Mouse (Mus musculus) left cerebral cortex, postnatal 25 days (tissue): ENCODE results near the gene Enkd1. TPM values are rescaled to one million over a fixed set of nuclear protein-coding genes. Genes with fewer than 3 reads are reported as not detected.

Experiments
- DNase-seq, 2 experiments: peaks; one replicate each; pipeline ENCODE4 v3.0.0; 2022; ENCODE audit warnings: low spot score in 2 of 2, mixed read lengths in 1 of 2
- intact Hi-C: fragments of 180-260 bp; cut with DNase I; formaldehyde crosslinking; loops from one replicate; pipeline ENCODE4 v1.15.1; 2025
- total RNA-seq, 2 experiments: library from RNA; stranded (reverse); gene quantifications; 2 replicates each; pipeline ENCODE4 v1.2.3; 2021

The Enkd1 gene
- 1 to 10 TPM; 8.7 to 9.8 TPM for total RNA-seq

DNA sequence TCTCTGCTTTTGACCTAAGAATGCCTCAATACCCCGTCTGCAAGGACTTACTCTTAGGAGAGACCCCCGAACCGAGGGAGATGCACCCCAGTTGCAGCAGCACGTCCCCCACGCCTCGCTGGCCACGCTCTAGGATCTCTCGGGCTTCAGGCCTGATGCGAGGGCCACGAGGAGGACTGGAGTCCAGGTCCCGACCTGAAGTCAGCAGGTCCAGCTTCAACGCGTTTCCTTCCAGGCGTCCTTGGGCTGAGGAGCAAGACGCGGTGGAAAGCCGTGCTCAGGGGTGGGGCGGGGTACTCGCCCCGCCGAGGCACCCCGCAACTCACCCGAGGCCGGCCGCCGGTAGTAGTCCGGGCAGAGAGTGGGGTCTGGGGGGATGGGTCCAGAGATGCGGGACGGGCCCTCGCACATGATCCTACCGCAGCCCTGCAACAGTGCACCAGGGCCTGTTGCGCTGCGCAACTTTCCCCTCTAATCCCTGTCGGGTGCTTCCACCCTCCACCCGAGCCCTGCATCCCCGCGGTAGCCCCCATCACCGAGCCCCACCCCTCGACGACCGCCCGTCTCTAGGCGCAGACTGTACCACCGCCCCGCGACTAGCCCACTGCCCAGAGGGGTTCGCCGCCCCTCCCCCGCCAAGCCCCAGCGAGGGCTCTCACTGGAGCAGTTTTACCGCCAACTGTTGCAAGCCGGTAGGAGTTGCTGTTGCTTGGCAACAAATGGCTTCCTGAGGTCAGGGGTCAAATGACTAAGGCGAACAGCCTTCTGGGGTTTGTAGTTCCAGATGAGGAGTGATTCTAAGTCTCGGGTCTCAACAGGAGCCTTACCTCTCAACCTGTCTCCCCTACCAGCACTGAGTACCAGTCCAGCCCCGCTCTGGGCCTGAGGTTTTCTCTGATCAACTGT is at the start of gene Enkd1, which contains the start of gene 4933405L10Rik:
Gene Enkd1, minus strand, starts transcription at position 713 of the 906 bp plus-strand sequence.
Gene 4933405L10Rik, plus strand, starts transcription at position 158 of the 906 bp plus-strand sequence.
- intact Hi-C loops: no loop called here
- DNase-seq: peak; percentile 90 to 95

DNA sequence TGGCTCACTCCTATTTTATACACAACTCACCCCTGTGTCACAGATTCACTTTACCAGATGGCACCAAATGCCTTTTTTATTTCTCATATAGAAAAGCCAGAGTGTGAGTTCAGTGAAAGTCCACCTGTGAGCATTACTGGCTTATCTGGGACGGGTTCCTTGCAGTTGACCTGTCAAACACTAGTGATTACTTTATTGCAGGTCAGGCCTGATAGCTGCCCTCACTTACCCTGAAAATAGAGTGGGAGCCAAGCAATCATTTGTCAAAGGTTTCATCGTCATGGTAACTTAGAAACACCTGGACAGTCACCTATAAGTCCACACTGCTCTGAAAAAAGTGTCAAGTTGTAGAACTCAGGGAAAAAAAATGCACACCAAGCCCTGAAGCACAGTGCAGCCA is 46.7 kb upstream of the Enkd1 start:
- intact Hi-C loops: no loop called here

DNA sequence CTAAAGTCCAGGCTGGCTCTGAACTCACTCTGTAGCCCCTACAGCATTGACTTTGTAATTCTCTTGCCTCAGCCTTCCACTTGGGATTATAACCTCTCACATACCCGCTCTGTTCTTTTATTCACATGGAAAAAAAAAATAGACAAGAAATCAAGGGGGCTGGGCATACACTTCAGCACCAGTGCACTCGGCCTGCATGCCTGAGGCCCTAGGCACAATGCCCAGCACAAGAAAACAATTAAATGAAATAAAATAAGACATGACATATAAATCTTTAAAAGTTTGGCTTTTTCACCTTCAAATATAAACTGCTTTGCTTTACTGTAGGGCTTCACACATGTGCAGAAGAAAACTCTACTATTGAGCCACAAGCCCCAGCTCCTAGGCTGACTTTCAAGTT is 45.9 kb upstream of the Enkd1 start:
- intact Hi-C loops: no loop called here
- DNase-seq: no peak

More for the DNA sequence above, 46.7 kb upstream of the Enkd1 start:
- no peak for DNase-seq

DNA sequence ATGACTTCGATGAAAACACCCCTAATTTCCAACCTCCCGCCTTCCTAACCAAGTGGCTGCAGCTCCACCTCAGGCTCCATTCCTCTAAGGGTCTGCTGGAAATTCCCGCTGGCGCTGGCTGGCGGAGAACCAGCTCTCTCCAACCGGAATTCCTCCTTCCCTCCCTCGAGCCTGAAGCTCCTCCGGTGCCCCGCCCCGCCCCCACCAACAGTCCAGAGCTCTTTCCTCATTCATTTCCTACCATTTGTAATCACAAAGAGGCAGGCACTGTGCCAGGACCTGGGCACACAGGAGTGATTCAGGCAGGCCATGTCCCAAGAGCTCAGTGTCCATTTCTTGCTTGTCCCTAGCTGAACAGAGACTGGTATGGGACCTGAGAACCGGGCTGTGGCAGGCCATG is 42.6 kb upstream of the Enkd1 start:
- peak; percentile 24 for DNase-seq
- intact Hi-C loops: no loop called here

DNA sequence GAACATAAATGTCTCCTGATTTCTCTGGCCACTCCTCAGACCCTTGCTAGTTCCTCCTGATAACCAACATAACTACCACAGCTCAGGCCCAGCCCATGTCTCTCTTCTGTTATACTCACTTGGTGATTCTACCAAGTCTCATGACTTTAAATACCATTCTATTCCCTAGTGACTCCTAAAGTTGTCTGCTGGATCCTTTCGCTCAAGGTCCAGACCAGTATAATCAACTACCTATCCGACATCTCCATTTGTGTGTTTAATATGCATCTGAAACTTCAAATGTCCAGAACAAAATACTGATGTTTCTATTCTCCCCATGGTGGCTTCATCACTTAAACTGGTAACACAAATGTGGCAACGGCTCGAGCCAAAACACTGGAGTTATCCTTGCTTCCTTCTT is 35.3 kb upstream of the Enkd1 start:
- intact Hi-C loops: no loop called here

DNA sequence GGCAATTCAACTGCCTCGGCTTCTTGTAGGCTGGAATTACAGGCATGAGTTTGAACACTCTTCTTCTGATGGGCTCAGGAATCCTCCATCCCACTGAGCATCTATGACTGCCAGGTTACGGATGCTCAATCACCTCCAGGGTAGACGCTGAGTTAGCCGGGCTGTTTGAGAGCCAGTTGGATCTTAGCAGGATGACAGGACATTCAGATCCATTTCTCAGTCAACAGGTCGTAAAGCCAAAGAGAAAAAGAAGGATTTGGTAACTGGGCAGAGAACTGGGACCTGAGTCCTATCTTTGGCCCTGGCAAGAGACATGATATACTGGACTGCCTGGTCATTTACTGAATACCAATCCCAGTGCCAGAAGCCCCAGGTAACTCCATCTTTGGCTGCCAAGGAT is 31.2 kb upstream of the Enkd1 start:
- intact Hi-C loops: no loop called here
- DNase-seq: no peak

More for the DNA sequence above, 35.3 kb upstream of the Enkd1 start:
- no peak for DNase-seq

DNA sequence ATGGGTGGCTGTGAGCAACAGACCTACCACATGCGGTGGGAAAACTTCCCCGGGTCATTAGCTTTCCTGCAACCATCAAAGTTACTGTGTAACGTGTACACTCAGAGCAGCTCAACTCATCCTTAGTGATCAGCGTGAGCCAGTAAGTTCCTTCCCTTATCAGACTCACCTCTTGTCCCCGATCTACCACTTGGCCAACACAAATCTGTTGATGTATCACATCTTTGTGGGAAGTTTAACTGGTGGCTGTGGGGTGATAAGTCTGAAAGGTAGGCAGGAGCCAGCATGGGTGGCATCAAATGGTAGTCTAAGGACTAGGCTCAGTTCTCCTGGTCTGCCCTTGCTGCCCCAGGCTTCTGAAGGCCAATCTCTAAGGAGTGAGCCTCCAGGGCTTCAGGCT is 24.2 kb upstream of the Enkd1 start:
- intact Hi-C loops: no loop called here
- no peak for DNase-seq

DNA sequence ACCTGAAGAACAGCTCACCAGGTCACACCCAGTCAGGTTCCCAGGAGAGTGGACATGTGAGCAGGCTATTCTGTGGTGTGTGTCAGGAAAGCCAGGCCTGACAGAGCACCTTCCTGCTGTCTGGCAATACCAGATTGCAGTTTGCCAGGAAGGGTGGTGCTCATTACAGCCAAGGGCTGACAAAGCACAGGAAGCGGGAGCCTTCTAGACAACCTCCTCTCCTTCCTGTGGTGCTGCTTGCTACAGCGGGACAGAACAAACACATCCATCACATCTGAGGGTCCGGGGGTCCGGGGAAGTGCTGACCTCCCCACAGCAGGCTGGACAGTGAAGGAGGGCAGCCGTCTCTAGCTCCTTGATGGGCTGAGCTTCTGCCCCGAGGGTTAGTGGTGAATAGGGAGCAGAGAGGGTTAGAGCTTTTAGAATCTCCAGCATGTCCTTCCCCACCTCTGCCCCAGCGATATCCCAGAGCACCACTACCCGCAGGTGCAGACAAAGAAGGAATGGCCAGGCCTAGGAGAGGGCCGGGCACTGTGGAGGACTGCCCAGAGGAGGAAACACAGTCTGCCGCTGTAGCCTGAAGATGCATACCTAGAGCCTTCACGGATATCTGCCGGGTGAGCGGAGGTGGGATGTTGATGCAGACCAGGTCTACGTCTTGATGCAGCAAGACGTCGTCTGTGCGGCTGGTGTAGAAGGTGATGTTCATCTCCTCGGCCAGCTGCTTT is 19.6 kb upstream of the Enkd1 start:
- intact Hi-C loops: no loop called here
- no peak for DNase-seq

DNA sequence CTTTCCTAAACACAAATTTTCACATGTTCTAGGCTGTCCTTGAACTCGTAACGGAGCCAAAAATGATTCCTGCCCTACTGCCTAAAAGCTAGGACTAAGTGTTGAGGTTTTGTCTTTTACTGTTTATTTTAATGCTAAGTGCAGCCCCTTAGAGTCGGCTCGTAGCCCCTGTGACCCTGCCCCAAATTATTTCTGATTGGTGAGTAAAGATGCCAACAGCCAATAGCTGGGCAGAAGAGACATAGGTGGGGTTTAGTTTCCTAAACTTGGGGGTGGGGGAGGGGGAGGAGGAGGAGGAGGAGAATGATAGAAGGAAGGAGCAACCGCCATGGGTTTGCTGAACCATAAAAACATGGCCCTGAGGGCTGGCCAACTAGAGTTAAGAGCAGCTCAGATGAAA is 17.7 kb upstream of the Enkd1 start:
- DNase-seq: no peak
- intact Hi-C loops: no loop called here

DNA sequence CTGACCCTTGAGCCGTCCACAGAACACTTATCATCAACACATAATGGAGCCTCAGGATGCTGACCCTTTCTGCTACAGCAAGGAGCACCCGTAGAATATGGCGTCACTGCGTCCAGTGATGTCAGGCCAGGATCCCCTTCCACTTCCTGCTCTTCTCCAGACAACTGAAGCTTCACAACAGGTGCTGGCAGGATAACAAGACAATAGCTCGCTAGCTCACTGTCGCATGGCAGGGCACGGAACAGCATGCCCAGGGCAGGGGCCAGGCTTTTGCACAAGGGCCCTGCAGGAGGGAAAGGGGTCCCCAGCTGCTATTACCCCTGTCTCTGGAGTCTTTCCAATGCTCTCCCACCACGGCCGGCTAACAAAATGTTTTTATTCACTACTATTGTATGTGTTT is 14.9 kb upstream of the Enkd1 start:
- intact Hi-C loops: no loop called here
- no peak for DNase-seq

DNA sequence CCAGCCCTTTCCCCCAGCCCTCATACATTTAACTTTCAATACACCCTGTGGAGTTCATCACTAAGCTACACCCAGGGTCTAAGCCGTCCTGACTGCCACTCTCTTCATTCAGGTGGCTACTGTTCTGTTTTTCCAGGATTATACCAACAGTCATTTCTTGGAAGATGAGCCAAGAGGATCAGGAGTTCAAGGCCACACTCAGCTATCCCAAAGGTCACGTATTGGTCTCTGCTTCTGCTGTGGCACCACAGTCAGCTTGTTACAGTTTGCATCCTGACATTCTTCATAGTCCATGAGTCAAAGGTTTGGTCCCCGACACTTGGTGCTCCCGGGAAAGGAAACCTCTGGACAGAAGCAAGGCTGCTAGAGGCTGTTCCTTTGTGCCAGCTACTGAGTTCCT is 11.6 kb upstream of the Enkd1 start:
- intact Hi-C loops: no loop called here
- no peak for DNase-seq

DNA sequence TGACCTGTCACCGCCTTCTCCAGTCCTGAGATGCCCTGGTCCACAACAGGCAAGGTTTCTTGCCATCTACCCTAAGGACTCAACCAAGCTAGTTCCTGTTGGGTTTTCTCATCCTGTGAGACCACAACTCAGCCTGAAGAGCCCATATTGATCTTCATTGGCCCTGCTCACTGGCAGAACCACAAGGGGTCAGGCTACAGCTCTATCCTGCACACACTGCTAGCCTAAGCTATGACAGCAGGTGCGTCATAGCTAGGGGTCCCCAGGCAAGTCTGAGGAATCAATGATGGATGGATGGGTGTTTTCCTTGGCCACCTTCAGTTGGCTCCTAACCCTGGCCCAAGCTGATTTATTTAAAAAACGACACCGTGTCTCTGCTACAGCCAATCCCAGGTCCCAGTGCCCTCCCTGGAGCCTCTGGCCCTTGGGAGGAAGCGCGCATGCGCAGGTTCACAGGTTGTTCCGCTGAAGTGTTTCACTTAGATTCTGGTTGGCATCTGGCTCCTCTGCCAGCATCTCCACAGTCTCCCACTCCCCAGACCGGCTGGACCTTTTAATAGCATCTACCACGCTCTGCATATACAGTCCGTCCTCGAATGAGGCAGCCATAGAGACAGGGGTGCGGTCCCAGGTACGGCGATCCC is 8.4 kb upstream of the Enkd1 start:
- intact Hi-C loops: no loop called here
- no peak for DNase-seq

DNA sequence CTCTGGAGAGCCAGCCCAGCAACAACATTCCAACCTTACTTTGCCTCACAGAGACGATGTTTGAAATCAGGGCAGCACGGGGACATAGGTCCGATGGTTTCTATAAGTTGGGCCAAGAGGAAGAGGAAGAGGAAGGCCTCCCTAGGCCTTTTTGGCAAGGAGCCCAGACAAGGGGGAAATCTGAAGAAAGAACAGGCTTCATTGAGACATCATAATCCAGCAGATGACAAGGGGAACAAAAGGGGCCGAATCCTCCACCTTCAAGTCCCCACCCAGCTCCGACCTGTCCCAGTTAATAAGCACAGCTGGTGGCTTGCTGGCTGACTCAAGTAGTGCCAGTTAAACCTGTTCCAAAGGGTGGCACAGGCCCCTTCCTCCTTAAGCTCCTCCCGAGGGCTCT is 7.0 kb upstream of the Enkd1 start:
- DNase-seq: no peak
- intact Hi-C loops: loop anchor here (1.0 kb wide), 1 partner anchor 215 kb away; no protein-coding TSS in a partner anchor

DNA sequence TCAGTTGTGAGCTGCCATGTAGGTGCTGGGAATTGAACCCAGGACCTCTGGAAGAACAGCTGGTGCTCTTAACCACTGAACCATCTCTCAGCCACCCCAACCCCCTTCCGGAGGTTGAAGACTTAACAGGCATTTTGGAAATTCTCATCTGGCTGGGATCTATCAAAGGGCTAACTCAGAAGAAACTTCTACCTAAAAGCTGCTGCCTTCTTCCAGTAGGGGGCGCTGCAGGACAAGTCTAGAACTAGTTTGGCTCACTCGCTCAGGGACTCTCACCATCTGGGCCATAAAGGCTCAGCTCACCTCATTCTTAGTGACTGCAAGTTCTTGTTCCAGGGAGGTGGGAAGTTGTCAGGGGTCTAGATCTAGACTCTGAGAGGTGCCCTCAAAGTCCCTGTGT is 6.1 kb upstream of the Enkd1 start:
- intact Hi-C loops: loop anchor here (5.0 kb wide), 2 partner anchors 113 to 143 kb away; partner anchors contain the start of genes Ranbp10, Thap11 and Tsnaxip1
- DNase-seq: peak; percentile 79 to 85

DNA sequence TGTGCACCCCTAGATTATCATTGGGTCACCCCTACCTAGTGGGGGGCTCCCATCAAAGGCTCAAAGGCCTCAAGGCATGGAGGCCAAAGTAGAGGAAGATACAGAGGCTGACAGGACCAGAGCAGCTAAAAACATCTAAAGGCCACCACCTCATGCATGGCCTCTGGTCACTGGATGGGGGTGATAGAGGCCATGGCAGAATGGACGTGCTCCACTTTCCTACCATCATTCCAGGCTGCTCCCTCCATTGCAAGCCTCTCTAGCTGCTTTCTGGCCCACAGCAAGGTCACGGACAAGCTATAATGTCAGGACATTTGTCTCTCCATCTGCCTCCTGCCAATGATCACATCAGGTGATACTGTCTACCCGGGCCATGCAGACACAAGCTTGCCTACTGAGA is 4.3 kb upstream of the Enkd1 start:
- intact Hi-C loops: loop anchor here (5.0 kb wide), 2 partner anchors 115 to 145 kb away; partner anchors contain the start of genes Ranbp10, Thap11 and Tsnaxip1
- DNase-seq: no peak

DNA sequence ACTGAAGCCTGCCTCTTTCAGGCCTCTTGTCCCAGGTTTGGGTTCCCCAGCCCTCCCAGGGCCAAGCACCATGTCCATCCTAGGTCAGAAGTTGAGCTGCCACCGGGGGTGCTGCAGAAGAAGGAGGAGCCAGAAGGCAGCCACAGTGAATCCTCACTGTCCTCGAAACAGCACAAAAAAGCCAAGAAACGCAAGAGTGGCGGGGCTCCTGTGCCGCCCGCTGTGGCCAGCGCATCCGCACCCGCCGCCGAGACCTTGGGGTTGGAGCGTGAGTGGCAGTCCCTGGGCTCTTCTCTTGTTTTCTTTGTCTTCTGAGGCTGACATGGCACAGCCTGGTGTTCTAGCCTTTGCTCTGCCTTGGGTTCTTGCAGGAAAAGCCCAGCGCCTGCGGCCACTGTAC is 1.3 kb upstream of the Enkd1 start:
- intact Hi-C loops: no loop called here
- no peak for DNase-seq

DNA sequence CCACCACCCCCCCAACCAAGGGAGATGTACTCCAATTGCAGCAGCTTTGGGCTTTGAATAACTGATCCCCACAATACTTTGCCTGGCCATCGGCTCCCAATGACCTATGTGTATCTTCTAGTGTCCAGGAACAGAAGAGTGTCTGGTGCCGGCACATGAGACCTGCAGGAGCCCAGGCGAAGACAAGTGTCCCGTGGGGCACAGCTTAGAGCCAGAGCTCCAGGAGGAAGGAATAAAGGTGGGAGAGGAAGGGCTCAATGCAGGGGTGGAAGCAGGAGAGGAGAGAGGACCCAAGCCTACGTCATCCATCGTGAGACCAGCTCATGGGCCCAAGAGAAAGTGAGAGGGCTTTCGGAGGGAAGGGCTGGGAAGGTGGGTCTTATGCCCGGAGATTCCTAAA is 665 bp upstream of the Enkd1 start:
- DNase-seq: no peak
- intact Hi-C loops: no loop called here

DNA sequence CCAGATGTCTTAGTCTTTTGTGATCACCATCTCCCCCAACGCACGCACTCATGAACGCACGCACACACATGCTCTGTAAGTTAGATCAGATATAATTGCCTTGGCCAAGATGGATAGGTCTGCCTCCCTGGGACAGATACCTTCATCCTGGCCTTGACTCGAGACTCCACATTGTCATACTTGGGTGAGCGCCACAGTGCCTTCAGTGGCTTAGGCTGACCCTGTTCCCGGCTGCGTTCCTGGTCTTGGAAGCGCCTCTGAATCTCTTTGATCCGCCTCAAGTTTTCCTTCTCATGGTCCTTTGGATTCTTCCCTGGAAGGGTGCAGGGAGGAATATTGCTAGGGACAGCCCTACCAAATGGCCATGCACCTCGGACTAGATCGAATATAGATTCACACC is 1.6 kb downstream of the Enkd1 start:
- intact Hi-C loops: no loop called here

DNA sequence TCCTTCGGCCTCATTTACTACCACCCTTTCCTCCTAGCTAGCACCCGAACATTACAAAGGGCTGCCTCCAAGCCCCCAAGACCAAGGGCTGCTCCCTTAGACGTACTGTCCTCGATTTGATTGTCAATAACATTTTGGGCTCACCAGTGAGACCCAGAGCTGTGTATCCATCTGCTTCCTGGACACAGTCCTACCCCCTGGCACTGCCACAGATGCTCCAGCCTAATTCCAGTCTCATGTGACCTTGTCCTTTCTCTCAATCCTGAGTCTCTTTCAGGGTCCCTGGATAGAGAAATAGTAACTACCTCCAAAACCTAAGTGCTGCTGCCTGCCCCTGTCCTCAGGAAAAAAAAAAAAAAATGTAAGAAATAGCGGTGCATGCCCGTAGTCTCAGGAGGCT is 3.1 kb downstream of the Enkd1 start:
- DNase-seq: no peak
- intact Hi-C loops: loop anchor here (5.0 kb wide), 1 partner anchor 68 kb away; the partner anchor contains the start of genes Agrp and Ctcf

More for the DNA sequence above, 1.6 kb downstream of the Enkd1 start:
- no peak for DNase-seq
